In the genomic region with DNA sequence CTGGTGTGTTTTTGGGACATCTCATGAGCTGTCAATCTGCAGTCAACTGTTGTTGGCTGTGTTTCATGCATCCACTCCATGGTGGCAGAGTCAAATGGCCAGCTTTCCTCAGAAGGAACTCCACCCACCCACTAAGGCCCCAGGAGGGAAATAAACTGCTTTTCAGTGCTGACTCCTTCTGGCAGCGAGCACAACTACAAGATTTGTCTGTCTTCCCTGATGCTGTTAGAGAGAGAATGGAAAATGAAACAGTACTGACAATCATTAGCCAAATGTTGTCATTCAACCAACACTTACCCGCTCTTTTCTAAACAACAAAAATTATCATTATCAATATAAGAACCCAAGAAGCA, we compare ENCODE assay signal across 18 mouse cellular contexts.
A peak's percentile ranks its signal among the peaks of the same experiment; 100 is the strongest.
DNase-seq lines count a peak whose midpoint lies in the region; ATAC-seq and TF ChIP-seq lines count a peak whose summit lies in the region.
"Had no signal": no experiment of that assay in that cellular context is flagged by ENCODE, and none has a peak within 500 bp of the region (broad histone marks: within the 10 kb centered on the region; RNA-seq: fewer than 3 reads in every experiment).

No protein-coding gene starts in this region.

- H3K9ac ChIP-seq in kidney, embryonic 16.5 days (replicated peaks; ENCODE audit: low read length) = no peak overlapping the region
- no peak overlapping the region for H3K9ac ChIP-seq in lung, postnatal 0 days (replicated peaks; ENCODE audit: low read depth)
- no peak overlapping the region for H3K9ac ChIP-seq in limb, embryonic 14.5 days (ENCODE audit: low read depth, low read length, severe bottlenecking)
- H3K9ac ChIP-seq: embryonic facial prominence, embryonic 12.5 days; heart, embryonic 12.5 days; hindbrain, embryonic 15.5 days had no signal

- H3K36me3 ChIP-seq in kidney, adult 2 months (ENCODE audit: control insufficient read depth, insufficient read depth, low read length) = no peaks in the 10 kb centered on the region
- H3K36me3 ChIP-seq in kidney, embryonic 16.5 days (ENCODE audit: insufficient read depth, low read length) = no peaks in the 10 kb centered on the region
- no peaks in the 10 kb centered on the region for H3K36me3 ChIP-seq in lung, postnatal 0 days (ENCODE audit: insufficient read depth, low read length)
- H3K36me3 ChIP-seq in limb, embryonic 14.5 days (ENCODE audit: control insufficient read depth, insufficient read depth, low read length) = no peaks in the 10 kb centered on the region
- H3K36me3 ChIP-seq: embryonic facial prominence, embryonic 12.5 days; hindbrain, embryonic 15.5 days had no signal

- H3K4me3 ChIP-seq in kidney, adult 2 months (ENCODE audit: insufficient read depth, low read depth, low read length) = no peak overlapping the region
- H3K4me3 ChIP-seq in kidney, embryonic 16.5 days (ENCODE audit: low read length) = no peak overlapping the region
- no peak overlapping the region for H3K4me3 ChIP-seq in lung, postnatal 0 days (ENCODE audit: low read depth, low read length)
- H3K4me3 ChIP-seq in lung, adult 2 months (replicated peaks; ENCODE audit: extremely low read depth, low read depth, low read length) = no peak overlapping the region
- no peak overlapping the region for H3K4me3 ChIP-seq in limb, embryonic 14.5 days (replicated peaks; ENCODE audit: low read length)
- H3K4me3 ChIP-seq: embryonic facial prominence, embryonic 12.5 days; heart, embryonic 12.5 days; hindbrain, embryonic 15.5 days had no signal

- H3K9me3 ChIP-seq in kidney, embryonic 16.5 days (ENCODE audit: low read length) = peaks cover 10% of the 10 kb centered on the region
- H3K9me3 ChIP-seq in lung, postnatal 0 days (ENCODE audit: low read length) = no peaks in the 10 kb centered on the region; the same call in 1 of the 2 replicates
- H3K9me3 ChIP-seq in limb, embryonic 14.5 days (ENCODE audit: control insufficient read depth, low read length) = peaks cover 9% of the 10 kb centered on the region; the same call in 1 of the 2 replicates

- no peak; the same call in 1 of the 2 replicates for TF ChIP-seq CTCF in kidney, adult 2 months (conservative IDR thresholded peaks at IDR 0.05; ENCODE audit: insufficient read depth, insufficient read length, low read depth, low read length)
- TF ChIP-seq CTCF in lung, postnatal 0 days (IDR thresholded peaks at IDR 0.05) = peak; percentile 58
- no peak for TF ChIP-seq CTCF in lung, adult 2 months (IDR thresholded peaks at IDR 0.05; ENCODE audit: insufficient read depth, low read length)

- H3K4me2 ChIP-seq in kidney, embryonic 16.5 days (replicated peaks; ENCODE audit: low read depth, low read length) = no peak overlapping the region
- H3K4me2 ChIP-seq in lung, postnatal 0 days (replicated peaks; ENCODE audit: low read depth, low read length) = no peak overlapping the region
- no peak overlapping the region for H3K4me2 ChIP-seq in limb, embryonic 14.5 days (replicated peaks; ENCODE audit: low read depth, low read length, severe bottlenecking)
- H3K4me2 ChIP-seq: embryonic facial prominence, embryonic 12.5 days; heart, embryonic 12.5 days; hindbrain, embryonic 15.5 days had no signal

- no peak for TF ChIP-seq EP300 in lung, postnatal 0 days (IDR thresholded peaks at IDR 0.05)

- ATAC-seq in kidney, embryonic 16.5 days (ENCODE audit: low FRiP score, low TSS enrichment) = no peak
- no peak for ATAC-seq in lung, postnatal 0 days
- no peak for ATAC-seq in limb, embryonic 14.5 days (ENCODE audit: low FRiP score, low read depth)
- ATAC-seq: CD4-positive, CD25-positive, alpha-beta regulatory T cell, adult 4 months had no signal

- TF ChIP-seq POLR2A in kidney, adult 2 months (IDR thresholded peaks at IDR 0.05; ENCODE audit: low read depth, low read length) = no peak
- no peak for TF ChIP-seq POLR2A in lung, adult 2 months (IDR thresholded peaks at IDR 0.05; ENCODE audit: borderline replicate concordance, extremely low read depth, low read depth, low read length)
- no peak for TF ChIP-seq POLR2A in limb, embryonic 14.5 days (IDR thresholded peaks at IDR 0.05; ENCODE audit: borderline replicate concordance, extremely low read depth, insufficient read depth, insufficient read length)

- H3K4me1 ChIP-seq in kidney, adult 2 months (ENCODE audit: control insufficient read depth, insufficient read depth, low read length) = 0 out of 2 replicates have a peak, but pooled peaks cover 3% of the 10 kb centered on the region
- peaks cover 11% of the 10 kb centered on the region; the same call in 1 of the 2 replicates for H3K4me1 ChIP-seq in kidney, embryonic 16.5 days (ENCODE audit: insufficient read depth, low read length)
- H3K4me1 ChIP-seq in lung, postnatal 0 days (ENCODE audit: insufficient read depth, low read depth, low read length) = no peaks in the 10 kb centered on the region
- no peaks in the 10 kb centered on the region; the same call in 1 of the 2 replicates for H3K4me1 ChIP-seq in lung, adult 2 months (ENCODE audit: control insufficient read depth, insufficient read depth, low read length)
- H3K4me1 ChIP-seq in limb, embryonic 14.5 days (ENCODE audit: control insufficient read depth, insufficient read depth, low read length) = peaks cover 9% of the 10 kb centered on the region
- H3K4me1 ChIP-seq: hindbrain, embryonic 15.5 days had no signal

- H3K27ac ChIP-seq in kidney, adult 2 months (ENCODE audit: insufficient read depth, low read depth, low read length) = no peak overlapping the region
- no peak overlapping the region for H3K27ac ChIP-seq in kidney, embryonic 16.5 days (ENCODE audit: low read length)
- no peak overlapping the region for H3K27ac ChIP-seq in lung, postnatal 0 days (ENCODE audit: low read length)
- H3K27ac ChIP-seq in limb, embryonic 14.5 days (replicated peaks; ENCODE audit: low read depth, low read length) = no peak overlapping the region
- H3K27ac ChIP-seq: embryonic facial prominence, embryonic 12.5 days; hindbrain, embryonic 15.5 days had no signal

- WGBS in kidney, adult 2 months = 50% methylated on average over 2 of the region's 2 CpGs
- 67% methylated on average over 2 of the region's 2 CpGs for WGBS in kidney, embryonic 16.5 days
- 76% methylated on average over 2 of the region's 2 CpGs for WGBS in lung, postnatal 0 days
- 61% methylated on average over 2 of the region's 2 CpGs for WGBS in lung, adult 2 months
- 70% methylated on average over 2 of the region's 2 CpGs for WGBS in limb, embryonic 14.5 days

- DNase-seq in kidney, adult 2 months = peak; percentile 37
- peak; percentile 34 for DNase-seq in lung, postnatal 0 days (ENCODE audit: low spot score)
- no peak for DNase-seq in lung, adult 2 months
- DNase-seq in limb, embryonic 14.5 days (ENCODE audit: low spot score) = peak; percentile 41
- DNase-seq in frontal cortex, postnatal 25 days (ENCODE audit: low spot score in 2 of 2) = no peak
- no peak for DNase-seq in heart, adult 9 months (ENCODE audit: low spot score in 2 of 2)
- DNase-seq: cerebellum, adult 18-20 months; cerebellum, postnatal 36 days; gastrocnemius, postnatal 14 days; kidney, adult 18-20 months; left cerebral cortex, postnatal 4 days; right cerebral cortex, adult 18-20 months; thymus, adult 2 months had no signal

- H3K27me3 ChIP-seq in kidney, adult 2 months (replicated peaks; ENCODE audit: control insufficient read depth, insufficient read depth, low read length) = no peaks in the 10 kb centered on the region
- no peaks in the 10 kb centered on the region for H3K27me3 ChIP-seq in kidney, embryonic 16.5 days (ENCODE audit: insufficient read depth, low read length)
- H3K27me3 ChIP-seq in lung, postnatal 0 days (replicated peaks; ENCODE audit: insufficient read depth, low read length) = no peaks in the 10 kb centered on the region
- H3K27me3 ChIP-seq in limb, embryonic 14.5 days (ENCODE audit: control insufficient read depth, insufficient read depth, low read length) = no peaks in the 10 kb centered on the region
- H3K27me3 ChIP-seq: embryonic facial prominence, embryonic 12.5 days; heart, embryonic 12.5 days; hindbrain, embryonic 15.5 days had no signal

Comparison
In these comparisons a context has a peak if more than half of its experiments do, and no peak if none do; other contexts are left out.
1. DNase-seq: peak in kidney, adult 2 months (single experiment), lung, postnatal 0 days (single experiment) and limb, embryonic 14.5 days (single experiment); none in lung, adult 2 months (single experiment), frontal cortex, postnatal 25 days (0 of 2) and heart, adult 9 months (0 of 2).